Mouse (Mus musculus): ENCODE measurements at regions not wholly inside any gene's neighbourhood (a gene's known extent, or its start where the extent isn't known, plus 50 kb on each side); places are given as distances from the start of the nearest gene placed in this dataset.

- TF ChIP-seq CHD2 (IDR thresholded peaks at IDR 0.05; ENCODE audit: low read depth, low read length) (no peak), HCFC1 (IDR thresholded peaks at IDR 0.05; ENCODE audit: borderline replicate concordance, insufficient read depth, low read length) (no peak), MAFK (IDR thresholded peaks at IDR 0.05; ENCODE audit: insufficient read depth, low read depth, low read length) (no peak), ZNF384 (IDR thresholded peaks at IDR 0.05; ENCODE audit: low read depth, low read length) (no peak)
Observed at GRCm38 (mm10) chr4:125203521-125203920, 75.9 kb upstream of the Zc3h12a start.

All from ES-E14 (cell line).